Mouse (Mus musculus) T-helper 2 cell (primary cell): ENCODE results near the gene Fam171a2.

ENCODE experiments used
- in situ Hi-C: fragments of 300-600 bp; cut with MboI, MseI; formaldehyde crosslinking; loops from one replicate; pipeline ENCODE4 v1.15.1; 2025; ENCODE audit warnings: high pct_unique_total_duplicates

The Fam171a2 gene

DNA sequence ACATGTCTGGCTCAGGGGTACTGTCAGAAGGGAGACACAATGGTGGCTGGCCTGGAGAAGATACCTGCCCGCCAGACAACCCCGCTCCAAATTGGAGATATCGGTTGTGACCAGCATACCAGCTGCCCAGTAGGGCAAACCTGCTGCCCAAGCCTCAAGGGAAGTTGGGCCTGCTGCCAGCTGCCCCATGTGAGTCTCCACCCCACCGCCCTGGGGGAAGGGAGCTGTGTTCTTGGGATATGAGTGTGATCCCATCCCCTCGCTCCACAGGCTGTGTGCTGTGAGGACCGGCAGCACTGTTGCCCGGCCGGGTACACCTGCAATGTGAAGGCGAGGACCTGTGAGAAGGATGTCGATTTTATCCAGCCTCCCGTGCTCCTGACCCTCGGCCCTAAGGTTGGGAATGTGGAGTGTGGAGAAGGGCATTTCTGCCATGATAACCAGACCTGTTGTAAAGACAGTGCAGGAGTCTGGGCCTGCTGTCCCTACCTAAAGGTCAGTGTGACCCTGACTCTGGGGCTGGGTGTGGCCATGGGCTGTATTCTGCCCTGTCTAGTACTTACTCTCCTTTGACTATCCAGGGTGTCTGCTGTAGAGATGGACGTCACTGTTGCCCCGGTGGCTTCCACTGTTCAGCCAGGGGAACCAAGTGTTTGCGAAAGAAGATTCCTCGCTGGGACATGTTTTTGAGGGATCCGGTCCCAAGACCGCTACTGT, 11.6 kb downstream of the Fam171a2 start:
- in situ Hi-C loops: loop anchor here (10.0 kb wide), 2 partner anchors 141 to 351 kb away; partner anchors contain the start of genes Atxn7l3 and Mpp2

DNA sequence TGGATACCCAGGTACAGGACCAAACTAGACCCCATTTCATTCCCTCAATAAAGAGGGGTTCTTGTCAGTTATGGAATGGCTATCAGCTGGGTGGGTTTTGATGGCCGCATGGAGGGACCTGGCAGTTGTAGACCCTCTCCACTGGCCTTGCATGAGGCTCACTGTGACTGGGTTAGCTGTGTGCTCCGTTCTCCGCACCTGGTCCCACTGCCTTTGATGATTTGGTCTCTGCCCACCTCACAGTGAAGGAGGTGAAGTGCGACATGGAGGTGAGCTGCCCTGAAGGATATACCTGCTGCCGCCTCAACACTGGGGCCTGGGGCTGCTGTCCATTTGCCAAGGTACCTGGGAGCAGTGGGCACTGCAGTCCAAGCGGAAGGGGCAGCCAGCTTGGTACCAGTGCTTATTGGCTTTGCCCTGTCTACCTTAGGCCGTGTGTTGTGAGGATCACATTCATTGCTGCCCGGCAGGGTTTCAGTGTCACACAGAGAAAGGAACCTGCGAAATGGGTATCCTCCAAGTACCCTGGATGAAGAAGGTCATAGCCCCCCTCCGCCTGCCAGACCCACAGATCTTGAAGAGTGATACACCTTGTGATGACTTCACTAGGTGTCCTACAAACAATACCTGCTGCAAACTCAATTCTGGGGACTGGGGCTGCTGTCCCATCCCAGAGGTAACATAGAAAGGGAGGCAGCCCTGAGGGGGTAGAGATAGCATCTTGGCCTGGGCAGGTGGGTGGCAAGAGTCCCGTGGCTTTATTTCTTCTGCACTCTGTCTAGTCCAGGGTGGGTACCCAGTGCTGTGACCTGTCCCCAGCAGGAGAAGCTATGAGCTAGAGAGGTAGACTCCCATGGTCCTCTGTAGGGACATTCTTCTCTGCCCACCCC, 12.4 kb downstream of the Fam171a2 start:
- in situ Hi-C loops: loop anchor here (5.0 to 10.0 kb wide), 3 partner anchors 113 to 350 kb away; partner anchors contain the start of genes Atxn7l3 and Mpp2

DNA sequence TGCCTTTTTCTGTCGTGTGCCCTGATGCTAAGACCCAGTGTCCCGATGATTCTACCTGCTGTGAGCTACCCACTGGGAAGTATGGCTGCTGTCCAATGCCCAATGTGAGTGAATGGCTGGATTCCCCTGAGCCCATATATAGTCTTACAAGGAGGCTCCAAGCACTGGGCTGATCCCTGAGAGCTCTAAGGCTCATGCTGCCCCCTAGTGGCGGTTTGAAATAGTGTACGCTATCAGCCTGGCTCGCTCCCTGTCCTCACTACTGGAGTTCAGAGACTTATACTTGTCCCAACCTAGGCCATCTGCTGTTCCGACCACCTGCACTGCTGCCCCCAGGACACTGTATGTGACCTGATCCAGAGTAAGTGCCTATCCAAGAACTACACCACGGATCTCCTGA, 13.1 kb downstream of the Fam171a2 start:
- in situ Hi-C loops: loop anchor here (5.0 to 10.0 kb wide), 3 partner anchors 112 to 350 kb away; partner anchors contain the start of genes Atxn7l3 and Mpp2

DNA sequence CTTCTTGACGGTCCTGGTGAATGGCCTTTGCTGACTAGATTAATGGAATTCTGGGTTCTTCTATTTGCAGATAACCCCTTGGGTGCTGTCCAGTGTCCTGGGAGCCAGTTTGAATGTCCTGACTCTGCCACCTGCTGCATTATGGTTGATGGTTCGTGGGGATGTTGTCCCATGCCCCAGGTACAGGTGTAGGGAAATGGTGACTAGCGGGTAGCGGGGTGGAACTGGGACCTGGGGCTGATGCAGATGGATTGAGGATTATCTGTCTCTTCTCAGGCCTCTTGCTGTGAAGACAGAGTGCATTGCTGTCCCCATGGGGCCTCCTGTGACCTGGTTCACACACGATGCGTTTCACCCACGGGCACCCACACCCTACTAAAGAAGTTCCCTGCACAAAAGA, 13.6 kb downstream of the Fam171a2 start:
- in situ Hi-C loops: loop anchor here (5.0 to 10.0 kb wide), 3 partner anchors 112 to 349 kb away; partner anchors contain the start of genes Atxn7l3 and Mpp2

DNA sequence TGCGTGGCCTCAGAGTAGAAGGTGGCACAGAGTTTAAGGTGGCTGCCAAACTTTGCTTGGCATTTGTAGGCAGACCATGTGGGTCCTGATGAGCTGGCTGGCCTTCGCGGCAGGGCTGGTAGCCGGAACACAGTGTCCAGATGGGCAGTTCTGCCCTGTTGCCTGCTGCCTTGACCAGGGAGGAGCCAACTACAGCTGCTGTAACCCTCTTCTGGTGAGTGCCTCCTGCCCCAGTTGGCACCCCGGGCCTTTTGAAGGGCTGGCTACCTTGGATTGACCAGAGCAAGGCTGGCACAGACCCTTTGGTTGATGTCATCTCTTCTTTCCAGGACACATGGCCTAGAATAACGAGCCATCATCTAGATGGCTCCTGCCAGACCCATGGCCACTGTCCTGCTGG, 14.6 kb downstream of the Fam171a2 start:
- in situ Hi-C loops: loop anchor here (5.0 to 10.0 kb wide), 3 partner anchors 111 to 348 kb away; partner anchors contain the start of genes Atxn7l3 and Mpp2

DNA sequence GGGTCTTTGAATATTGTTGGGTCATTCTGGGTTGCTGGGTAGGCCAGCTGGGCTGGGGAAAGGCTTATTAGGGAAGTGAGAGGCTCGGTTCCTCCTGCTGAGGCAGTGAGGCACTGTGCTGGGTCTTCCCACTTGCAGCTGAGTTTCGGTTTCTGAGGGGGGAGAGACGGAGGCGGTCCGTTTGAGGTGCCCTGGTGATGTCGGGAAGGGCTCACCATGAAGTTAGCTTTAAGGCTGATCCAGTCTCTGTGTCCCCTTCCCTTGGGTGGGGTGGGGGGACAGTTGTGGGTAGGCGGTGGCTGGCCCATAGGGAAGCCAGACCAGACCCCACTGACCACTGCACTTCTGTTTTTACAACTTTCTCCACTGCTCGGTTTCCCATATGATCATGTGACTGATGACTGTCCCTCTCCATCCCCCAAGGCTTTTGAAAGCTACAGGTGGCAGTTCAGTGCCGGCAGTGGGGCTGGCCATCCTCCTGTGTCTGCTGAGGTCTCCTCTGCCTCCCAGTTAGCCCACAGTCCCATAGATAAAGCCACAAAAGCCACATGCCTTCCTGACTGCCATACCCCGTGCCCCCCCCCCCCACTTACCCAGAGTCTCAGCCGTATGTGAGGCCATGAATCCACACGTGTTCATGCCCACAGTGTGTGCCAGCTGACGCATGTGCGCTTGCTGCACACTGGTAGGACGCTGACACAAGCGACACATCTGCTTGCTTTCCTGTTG, 15.2 kb downstream of the Fam171a2 start:
- in situ Hi-C loops: loop anchor here (5.0 to 10.0 kb wide), 3 partner anchors 110 to 347 kb away; partner anchors contain the start of genes Atxn7l3 and Mpp2

DNA sequence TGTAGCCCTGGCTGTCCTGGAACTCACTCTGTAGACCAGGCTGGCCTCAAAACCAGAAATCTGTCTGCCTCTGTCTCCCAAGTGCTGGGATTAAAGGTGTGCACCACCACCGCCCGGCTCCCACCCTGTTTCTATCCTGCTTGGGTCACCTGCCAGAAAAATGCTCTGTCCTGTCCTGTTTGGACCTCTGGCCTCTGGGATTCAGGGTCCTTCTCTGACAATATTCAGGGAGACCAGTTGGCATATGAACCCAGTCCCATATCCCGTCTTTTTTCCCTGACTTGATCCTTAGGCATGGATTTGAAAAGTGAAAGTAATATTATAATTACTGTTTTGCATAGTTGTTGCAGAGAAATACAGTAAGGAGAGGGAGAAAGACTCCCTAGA, 15.8 kb downstream of the Fam171a2 start:
- in situ Hi-C loops: loop anchor here (5.0 to 10.0 kb wide), 3 partner anchors 109 to 347 kb away; partner anchors contain the start of genes Atxn7l3 and Mpp2

DNA sequence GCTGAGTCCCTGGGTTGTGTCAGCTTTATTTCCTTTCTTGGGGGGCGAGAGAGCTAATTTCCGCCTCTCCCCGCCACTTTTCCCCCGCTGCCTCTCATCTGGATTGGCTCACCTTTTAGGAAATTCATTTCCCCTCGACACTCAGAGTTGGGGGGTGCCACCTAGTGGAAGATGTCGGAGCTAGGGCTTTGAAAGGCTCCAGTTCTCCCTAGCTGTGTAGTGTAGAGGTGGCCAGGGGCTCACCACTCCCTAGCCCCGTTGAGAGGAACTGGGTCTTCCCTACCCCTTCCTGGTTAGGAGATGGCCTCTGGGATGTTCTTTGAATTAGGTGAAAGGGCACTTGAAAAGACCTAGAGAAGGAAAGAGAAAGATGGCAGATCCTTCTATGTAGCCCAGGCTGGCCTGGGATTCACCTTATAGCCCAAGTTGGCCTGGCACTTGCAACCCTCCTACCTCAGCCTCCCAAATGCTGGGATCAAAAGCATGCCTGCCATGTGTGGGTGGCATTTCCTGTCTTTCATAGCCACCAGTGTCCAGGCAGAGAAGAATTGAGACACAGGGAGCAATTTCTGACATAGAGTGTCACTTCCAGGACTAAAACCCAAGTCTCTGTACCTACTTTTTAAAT, 16.4 kb downstream of the Fam171a2 start:
- in situ Hi-C loops: loop anchor here (5.0 to 10.0 kb wide), 3 partner anchors 109 to 346 kb away; partner anchors contain the start of genes Atxn7l3 and Mpp2

DNA sequence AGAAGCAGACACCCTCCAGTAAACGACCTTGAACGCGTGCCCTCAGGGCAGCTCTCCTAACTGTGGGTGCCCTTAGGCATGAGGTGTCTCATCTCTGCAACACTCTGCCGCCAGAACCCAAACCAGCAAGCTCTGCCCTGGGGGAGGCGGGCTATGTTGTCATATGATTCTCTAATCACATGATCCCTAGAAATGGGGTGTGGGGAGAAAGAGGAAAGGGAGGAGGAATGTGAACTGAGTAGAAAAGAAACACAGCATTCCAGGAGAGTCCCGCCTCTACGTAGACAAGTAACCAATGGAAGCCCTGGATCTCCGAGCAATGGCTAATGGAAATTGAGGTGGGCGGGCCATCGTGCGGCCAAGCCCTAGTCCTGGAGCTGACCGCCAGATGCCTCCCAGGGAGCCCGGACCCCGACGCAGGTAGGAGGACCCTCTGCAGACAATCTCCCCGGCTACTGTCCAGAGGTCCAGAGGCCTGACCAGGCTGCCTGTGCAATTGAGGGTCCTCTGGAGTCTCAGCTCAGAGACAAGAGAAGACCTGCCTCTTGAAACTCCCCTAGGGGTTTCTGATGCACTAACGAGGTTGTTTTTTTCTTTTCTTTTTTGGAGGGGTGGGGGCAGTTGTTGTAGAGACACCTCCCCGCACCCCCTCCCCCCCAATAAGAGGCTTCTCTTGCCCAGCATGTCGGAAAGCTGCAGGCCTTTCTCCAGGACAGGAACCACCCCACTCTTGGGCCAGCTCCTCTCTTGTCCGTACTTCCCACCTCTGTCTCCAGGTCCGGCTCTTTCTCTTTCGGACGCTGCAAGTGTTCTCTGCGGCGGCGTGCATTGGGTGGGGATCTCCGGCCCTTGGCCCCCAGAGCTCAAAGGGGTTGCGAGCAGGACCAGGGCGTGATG, 17.1 kb downstream of the Fam171a2 start, which contains the start of gene Grn:
Grn (plus strand) TSS at position 195 of the 897 bp plus-strand sequence.
- in situ Hi-C loops: loop anchor here (5.0 to 10.0 kb wide), 3 partner anchors 108 to 346 kb away; partner anchors contain the start of genes Atxn7l3 and Mpp2

DNA sequence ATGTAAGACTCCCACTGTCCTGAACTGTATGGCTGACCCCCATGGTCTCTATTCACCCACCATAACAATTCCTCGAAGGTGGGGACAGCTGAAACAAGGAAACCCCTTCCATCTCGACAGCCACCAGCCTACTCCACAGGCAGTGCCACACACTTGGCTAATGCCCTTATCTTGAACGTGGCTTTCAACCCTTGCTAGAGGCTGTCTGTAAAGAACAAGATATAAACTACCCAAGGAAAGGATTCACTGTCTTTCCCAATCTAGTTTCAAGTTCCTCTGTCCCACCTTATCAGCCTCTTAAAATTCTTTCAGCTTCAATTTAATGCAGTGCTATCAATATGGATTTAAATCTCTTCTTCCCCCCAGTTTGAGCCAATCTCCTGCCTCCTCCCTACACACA, 17.9 kb downstream of the Fam171a2 start:
- in situ Hi-C loops: no loop called here

DNA sequence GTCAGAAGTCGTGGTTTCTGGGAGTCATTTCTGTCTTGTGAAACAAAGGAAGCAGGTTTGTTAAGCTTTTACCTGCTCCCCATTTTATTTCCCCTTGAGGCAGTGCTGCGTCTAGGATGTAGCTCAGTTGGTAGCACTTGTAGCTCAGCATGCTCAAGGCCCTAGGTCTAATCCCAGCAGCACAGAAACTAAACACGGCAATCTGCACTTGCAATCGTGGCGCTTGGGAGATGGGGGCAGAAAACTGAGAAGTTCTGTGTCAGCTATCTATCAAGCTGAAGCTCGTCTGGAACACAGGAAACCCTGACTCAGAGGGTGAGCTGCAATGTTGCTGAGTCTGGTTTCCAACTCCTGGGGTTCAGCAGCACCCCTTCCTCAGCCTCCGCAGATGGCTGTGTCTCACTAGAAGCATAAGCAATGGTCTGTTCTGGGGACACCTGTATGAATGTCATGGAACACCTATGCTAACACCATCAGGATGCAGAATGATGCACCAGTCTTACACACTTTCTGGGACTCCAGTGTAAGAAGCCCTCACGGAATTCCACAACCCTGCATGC, 18.4 kb downstream of the Fam171a2 start:
- in situ Hi-C loops: no loop called here

DNA sequence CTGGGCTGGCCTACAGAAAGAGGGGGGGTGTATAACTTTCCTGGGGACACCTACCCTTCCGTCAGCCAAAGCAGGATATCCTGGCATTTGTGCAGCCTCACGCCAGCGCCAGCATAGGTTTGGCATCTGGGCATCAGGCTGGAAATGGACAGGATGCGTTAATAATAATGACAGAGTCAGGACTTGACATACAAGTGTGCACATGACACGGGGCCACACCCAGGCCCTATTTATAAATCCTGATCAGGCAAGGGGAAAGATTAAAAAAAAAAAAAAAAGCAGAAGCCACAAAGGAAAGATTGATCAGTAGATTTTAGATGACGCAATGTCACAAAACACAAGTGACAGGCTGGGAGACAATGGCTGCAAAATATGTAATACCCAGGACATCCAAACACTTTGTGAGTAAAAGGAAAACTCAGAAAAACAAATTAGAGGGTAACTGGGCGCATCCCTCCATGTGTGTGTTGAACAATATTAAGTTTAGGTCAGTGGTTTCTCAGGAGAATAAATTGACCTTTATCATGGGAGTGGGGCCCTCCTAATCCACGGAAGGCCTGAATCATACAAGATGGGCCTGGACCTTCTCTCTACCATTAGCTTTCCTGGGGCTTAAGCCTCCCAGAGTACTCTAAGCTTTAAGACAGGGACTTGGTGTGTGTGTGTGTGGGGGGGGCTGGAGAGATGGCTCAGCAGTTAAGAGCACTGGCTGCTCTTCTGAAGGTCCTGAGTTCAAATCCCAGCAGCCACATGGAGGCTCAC, 21.7 kb downstream of the Fam171a2 start:
- in situ Hi-C loops: no loop called here

DNA sequence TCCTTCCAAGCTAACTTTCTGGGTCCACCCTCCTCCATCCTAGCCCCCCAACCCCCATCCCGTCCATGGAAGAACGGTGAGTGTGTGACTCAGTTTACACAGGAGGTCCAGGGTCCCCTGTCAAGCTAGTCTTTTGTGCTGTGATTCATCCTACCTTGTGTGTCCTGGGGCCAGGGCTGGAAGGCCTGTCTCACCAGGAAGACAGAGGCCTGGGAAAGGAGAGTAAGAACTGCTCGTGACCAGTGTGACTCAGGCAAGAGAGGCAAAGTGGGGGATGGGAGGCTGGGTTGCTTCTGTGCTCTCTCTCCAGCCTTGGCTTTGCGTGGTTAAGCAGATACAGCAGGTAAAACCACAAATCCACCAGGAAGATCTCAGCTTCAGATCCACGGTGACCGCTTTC, 22.8 kb downstream of the Fam171a2 start:
- in situ Hi-C loops: no loop called here

DNA sequence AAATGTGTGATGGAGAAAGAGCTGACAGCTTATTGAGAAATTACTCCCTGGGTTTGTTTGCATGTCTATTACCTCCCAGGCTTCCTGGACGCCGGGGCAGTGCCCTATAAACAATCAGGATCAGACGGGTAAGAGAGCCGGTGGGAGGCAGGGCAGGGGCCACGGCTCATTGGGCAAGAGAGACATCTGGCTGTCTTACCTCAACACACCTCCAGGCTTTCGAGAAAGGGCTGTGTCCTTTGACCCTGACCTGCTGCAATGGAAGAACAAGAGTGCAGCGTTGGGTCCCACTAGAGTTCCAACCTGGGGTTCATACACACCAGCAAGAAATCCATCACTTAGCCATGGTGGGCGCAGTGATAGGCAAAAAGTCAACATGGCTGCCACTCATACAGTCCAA, 25.9 kb downstream of the Fam171a2 start:
- in situ Hi-C loops: no loop called here

DNA sequence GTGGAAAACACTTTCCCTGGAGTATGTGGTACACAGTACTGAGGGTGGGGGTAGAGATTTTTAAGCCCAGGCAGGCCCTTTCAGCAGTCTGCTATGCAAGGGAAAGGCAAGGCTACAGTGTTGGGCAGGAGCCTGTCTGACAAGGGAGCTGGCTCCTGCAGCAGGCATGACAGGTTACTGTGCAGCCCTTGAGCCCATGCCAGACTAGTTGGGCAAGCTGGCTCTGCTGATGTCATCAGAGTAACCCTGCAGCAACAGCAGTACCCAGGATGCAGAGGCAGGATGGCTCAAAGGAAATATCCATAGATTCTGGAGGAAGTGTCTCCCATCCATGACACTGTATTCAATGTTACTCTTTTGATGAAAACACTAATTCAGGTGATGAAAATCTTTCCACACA, 28.6 kb downstream of the Fam171a2 start:
- in situ Hi-C loops: no loop called here

DNA sequence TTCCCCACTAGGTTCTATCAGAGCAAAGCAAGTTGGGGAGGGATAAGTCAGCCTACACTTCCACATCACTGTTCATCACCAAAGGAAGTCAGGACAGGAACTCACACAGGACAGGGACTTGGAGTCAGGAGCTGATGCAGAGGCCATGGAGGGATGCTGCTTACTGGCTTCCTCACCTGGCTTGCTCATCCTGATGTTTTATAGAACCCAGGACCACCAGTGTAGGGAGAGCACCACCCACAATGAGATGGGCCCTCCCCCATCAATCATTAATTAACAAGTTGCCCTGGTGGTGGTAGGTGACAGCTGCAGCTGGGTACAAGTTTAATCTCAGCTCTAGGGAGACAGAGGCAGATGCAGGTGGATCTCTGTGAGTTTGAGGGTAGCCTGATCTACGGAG, 30.3 kb downstream of the Fam171a2 start:
- in situ Hi-C loops: no loop called here

DNA sequence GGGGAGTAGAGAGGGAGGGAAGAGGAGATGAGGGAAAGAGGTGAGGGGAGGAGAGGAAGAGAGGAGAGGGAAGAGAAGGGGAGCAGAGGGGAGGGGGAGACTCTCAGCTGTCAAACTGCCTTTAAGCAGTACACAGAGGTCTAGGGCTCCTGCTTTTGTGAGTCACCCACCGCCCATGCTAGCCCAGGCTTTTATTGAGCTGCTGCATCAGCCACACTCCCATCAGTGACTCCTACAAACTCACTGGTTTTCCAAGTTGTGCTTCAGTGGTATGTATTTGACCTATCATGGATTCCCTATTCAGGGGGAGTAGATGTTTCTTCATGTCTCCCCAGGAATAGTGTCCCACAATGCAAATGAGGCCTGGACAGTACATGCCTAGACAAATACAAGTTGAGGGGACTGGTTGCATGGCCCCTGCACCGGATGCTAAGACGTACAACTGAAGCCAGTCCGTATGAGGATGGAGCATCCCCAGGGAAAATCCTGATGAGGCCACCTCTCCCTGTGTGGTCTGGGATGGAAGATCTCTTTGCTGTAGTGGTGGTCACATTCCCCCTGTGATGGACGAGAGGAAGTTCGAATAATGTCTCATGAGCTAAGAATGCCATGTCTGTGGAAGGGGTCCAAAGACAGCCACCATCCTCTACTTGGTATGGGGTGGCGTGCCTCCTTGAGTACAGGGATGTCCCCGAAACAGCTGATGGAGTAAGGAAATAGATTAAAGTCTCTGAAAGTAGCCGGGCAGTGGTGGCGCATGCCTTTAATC, 32.3 kb downstream of the Fam171a2 start:
- in situ Hi-C loops: no loop called here

DNA sequence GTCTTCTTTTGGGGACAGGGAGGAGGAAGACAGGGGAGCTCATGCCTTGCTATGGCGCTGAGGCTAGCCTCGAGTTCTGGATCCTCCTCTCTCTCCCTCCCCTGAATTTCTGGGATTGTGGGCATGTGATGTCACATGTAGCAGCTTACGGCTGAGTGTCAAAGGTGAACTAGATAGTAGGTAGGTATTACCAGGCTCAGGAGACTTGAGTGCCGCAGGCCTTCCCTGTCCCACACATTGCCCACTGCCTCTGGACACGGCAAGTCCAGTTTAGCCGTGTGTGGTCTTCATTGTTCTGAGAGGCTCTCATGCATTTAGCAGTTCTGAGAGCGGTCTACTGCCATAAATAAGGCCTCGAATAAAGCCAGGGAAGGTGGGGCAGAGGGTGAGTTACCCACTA, 34.4 kb downstream of the Fam171a2 start:
- in situ Hi-C loops: no loop called here
